ENCODE assay signal across 18 mouse cellular contexts in genomic region chr9:111220551-111221080, GRCm38 (mm10).
"Had no signal": no experiment of that assay in that cellular context is flagged by ENCODE, and none has a peak within 500 bp of the region (broad histone marks: within the 10 kb centered on the region; RNA-seq: fewer than 3 reads in every experiment).

No protein-coding gene starts in this region.

- H3K4me3 ChIP-seq: layer of hippocampus, adult 2 months; left cerebral cortex, adult 2 months; limb, embryonic 10.5 days; liver, embryonic 15.5 days; midbrain, embryonic 12.5 days; myocyte; neural tube, embryonic 15.5 days had no signal

- DNase-seq: kidney, adult 18-20 months; kidney, postnatal 10 days; kidney, postnatal 4 days; lung, embryonic 14.5 days; lung, postnatal 10 days; lung, postnatal 4 days; right cerebral cortex, postnatal 14 days; thymus, adult 18-20 months; thymus, postnatal 25 days had no signal

- H3K9ac ChIP-seq: liver, embryonic 15.5 days; lung, embryonic 14.5 days; midbrain, embryonic 12.5 days; neural tube, embryonic 15.5 days had no signal

- H3K27me3 ChIP-seq: liver, embryonic 15.5 days; midbrain, embryonic 12.5 days; neural tube, embryonic 15.5 days had no signal

- H3K27ac ChIP-seq: layer of hippocampus, adult 2 months; left cerebral cortex, adult 2 months; limb, embryonic 10.5 days; liver, embryonic 15.5 days; midbrain, embryonic 12.5 days; neural tube, embryonic 15.5 days had no signal

- ATAC-seq: midbrain, embryonic 16.5 days had no signal

- H3K4me1 ChIP-seq: liver, embryonic 15.5 days; midbrain, embryonic 12.5 days; neural tube, embryonic 15.5 days had no signal

- H3K4me2 ChIP-seq: liver, embryonic 11.5 days; liver, embryonic 15.5 days; lung, embryonic 14.5 days; midbrain, embryonic 12.5 days; neural tube, embryonic 15.5 days had no signal

- H3K9me3 ChIP-seq: limb, embryonic 10.5 days; liver, embryonic 15.5 days; midbrain, embryonic 12.5 days; neural tube, embryonic 15.5 days had no signal
